ENCODE assay signal across 9 mouse cellular contexts in the genomic region with DNA sequence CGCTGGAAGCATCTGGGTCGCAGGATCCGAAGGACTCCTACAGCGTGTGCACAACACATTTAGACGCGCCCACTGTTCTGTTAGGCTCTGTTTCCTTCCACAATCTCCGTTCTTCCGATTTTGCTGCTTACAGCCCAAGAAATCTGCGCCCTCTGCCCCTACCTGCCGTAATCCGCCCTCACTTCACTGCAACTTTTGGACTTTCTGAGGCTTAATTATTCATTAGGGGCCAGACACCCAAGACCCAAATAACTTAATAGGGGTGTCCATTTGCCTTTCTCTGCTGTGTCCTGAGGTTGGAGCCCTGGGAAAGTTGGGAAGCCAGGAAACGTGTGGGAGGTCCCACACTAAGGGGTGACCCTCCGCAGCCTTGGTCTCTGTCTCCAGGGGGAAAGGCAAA. TPM values are rescaled to one million over a fixed set of nuclear protein-coding genes. Genes with fewer than 3 reads are reported as not detected.
DNase-seq lines count a peak whose midpoint lies in the region; ATAC-seq and TF ChIP-seq lines count a peak whose summit lies in the region.
"Had no signal": no experiment of that assay in that cellular context is flagged by ENCODE, and none has a peak within 500 bp of the region (broad histone marks: within the 10 kb centered on the region; RNA-seq: fewer than 3 reads in every experiment).

No protein-coding gene starts in this region.

- H3K9me3 ChIP-seq in heart, embryonic 11.5 days (replicated peaks; ENCODE audit: control insufficient read depth, low read length): no peaks in the 10 kb centered on the region
- H3K9me3 ChIP-seq in ES-Bruce4 (replicated peaks; ENCODE audit: control insufficient read depth, insufficient read depth, low read length, poor library complexity, severe bottlenecking): no peaks in the 10 kb centered on the region
- no peaks in the 10 kb centered on the region for H3K9me3 ChIP-seq in intestine, embryonic 14.5 days (ENCODE audit: control insufficient read depth, low read length)
- H3K9me3 ChIP-seq in liver, postnatal 0 days (ENCODE audit: low read length): no peaks in the 10 kb centered on the region

- WGBS in heart, embryonic 11.5 days (ENCODE audit: insufficient replicate concordance): 51% methylated on average over 13 of the region's 13 CpGs
- 43% methylated on average over 13 of the region's 13 CpGs for WGBS in intestine, embryonic 14.5 days
- WGBS in liver, postnatal 0 days (ENCODE audit: insufficient replicate concordance): 32% methylated on average over 13 of the region's 13 CpGs

- TF ChIP-seq CTCF in ES-Bruce4 (IDR thresholded peaks at IDR 0.05; ENCODE audit: low read depth, low read length): no peak
- TF ChIP-seq CTCF in liver, postnatal 0 days (IDR thresholded peaks at IDR 0.05; ENCODE audit: low read depth): no peak

- H3K4me3 ChIP-seq in heart, embryonic 11.5 days (ENCODE audit: low read depth, low read length): peak overlapping the region; percentile 47
- peak overlapping the region; percentile 51 for H3K4me3 ChIP-seq in ES-Bruce4 (ENCODE audit: low read depth, low read length)
- H3K4me3 ChIP-seq in intestine, embryonic 14.5 days (ENCODE audit: low read depth, low read length): 0 out of 2 replicates have a peak overlapping the region, but pooled peaks have one; percentile 29
- peak overlapping the region; percentile 48 for H3K4me3 ChIP-seq in liver, postnatal 0 days (ENCODE audit: low read depth, low read length)

- no peak for TF ChIP-seq EP300 in ES-Bruce4 (IDR thresholded peaks at IDR 0.05; ENCODE audit: insufficient read depth, low read depth, low read length)
- TF ChIP-seq EP300 in liver, postnatal 0 days (IDR thresholded peaks at IDR 0.05; ENCODE audit: low read depth): no peak

- no peak for ATAC-seq in heart, embryonic 11.5 days (replicated peaks; ENCODE audit: insufficient number of reproducible peaks, low FRiP score, low TSS enrichment)
- no peak for ATAC-seq in intestine, embryonic 14.5 days (replicated peaks; ENCODE audit: low FRiP score, low TSS enrichment, low read depth)
- no peak for ATAC-seq in liver, postnatal 0 days
- ATAC-seq in megakaryocyte, adult 5-6 weeks (ENCODE audit: poor library complexity, severe bottlenecking): no peak

- H3K27me3 ChIP-seq in heart, embryonic 11.5 days (ENCODE audit: control insufficient read depth, insufficient read depth, low read length): peaks cover 32% of the 10 kb centered on the region
- H3K27me3 ChIP-seq in ES-Bruce4 (ENCODE audit: control insufficient read depth, insufficient read depth, low read length, poor library complexity, severe bottlenecking): no peaks in the 10 kb centered on the region
- peaks cover 17% of the 10 kb centered on the region; the same call in 1 of the 2 replicates for H3K27me3 ChIP-seq in intestine, embryonic 14.5 days (replicated peaks; ENCODE audit: control insufficient read depth, insufficient read depth, low read length)
- peaks cover 20% of the 10 kb centered on the region for H3K27me3 ChIP-seq in liver, postnatal 0 days (ENCODE audit: insufficient read depth, low read length)

- H3K4me2 ChIP-seq in heart, embryonic 11.5 days: peak overlapping the region; percentile 94
- H3K4me2 ChIP-seq in intestine, embryonic 14.5 days (ENCODE audit: low read length): no peak overlapping the region
- H3K4me2 ChIP-seq in liver, postnatal 0 days (ENCODE audit: low read depth, low read length): peak overlapping the region; percentile 86

- no peak overlapping the region for H3K27ac ChIP-seq in heart, embryonic 11.5 days (ENCODE audit: low read depth, low read length)
- no peak overlapping the region for H3K27ac ChIP-seq in ES-Bruce4 (ENCODE audit: insufficient read depth, low read length)
- H3K27ac ChIP-seq in intestine, embryonic 14.5 days (ENCODE audit: low read depth): no peak overlapping the region
- H3K27ac ChIP-seq in liver, postnatal 0 days (ENCODE audit: low read depth): no peak overlapping the region

- H3K4me1 ChIP-seq in heart, embryonic 11.5 days (ENCODE audit: control insufficient read depth, insufficient read depth, low read length): peaks cover 30% of the 10 kb centered on the region
- peaks cover 5% of the 10 kb centered on the region for H3K4me1 ChIP-seq in ES-Bruce4 (ENCODE audit: control insufficient read depth, insufficient read depth, low read length)
- peaks cover 22% of the 10 kb centered on the region for H3K4me1 ChIP-seq in intestine, embryonic 14.5 days (replicated peaks; ENCODE audit: control insufficient read depth, insufficient read depth, low read length)
- H3K4me1 ChIP-seq in liver, postnatal 0 days (ENCODE audit: insufficient read depth): peaks cover 32% of the 10 kb centered on the region

- no peaks in the 10 kb centered on the region for H3K36me3 ChIP-seq in heart, embryonic 11.5 days (ENCODE audit: control insufficient read depth, insufficient read depth, low read length)
- no peaks in the 10 kb centered on the region for H3K36me3 ChIP-seq in ES-Bruce4 (ENCODE audit: control insufficient read depth, insufficient read depth, low read length, poor library complexity, severe bottlenecking)
- H3K36me3 ChIP-seq in intestine, embryonic 14.5 days (ENCODE audit: control insufficient read depth, insufficient read depth, low read length): no peaks in the 10 kb centered on the region
- no peaks in the 10 kb centered on the region for H3K36me3 ChIP-seq in liver, postnatal 0 days (replicated peaks; ENCODE audit: insufficient read depth, low read length)

- peak overlapping the region; percentile 59; the same call in 1 of the 2 replicates for H3K9ac ChIP-seq in heart, embryonic 11.5 days (ENCODE audit: low read depth, low read length)
- H3K9ac ChIP-seq in ES-Bruce4 (ENCODE audit: low read depth, poor library complexity, severe bottlenecking): peak overlapping the region; percentile 25
- H3K9ac ChIP-seq in intestine, embryonic 14.5 days (ENCODE audit: low read length): no peak overlapping the region
- peak overlapping the region; percentile 59; the same call in 1 of the 2 replicates for H3K9ac ChIP-seq in liver, postnatal 0 days (replicated peaks)

- TF ChIP-seq POLR2A in ES-Bruce4 (IDR thresholded peaks at IDR 0.05; ENCODE audit: insufficient read depth, low read length): no peak

- DNase-seq in heart, adult 11 months: no peak
- DNase-seq in intestine, embryonic 14.5 days (ENCODE audit: low spot score): no peak
- DNase-seq in liver, postnatal 0 days: no peak
- no peak for DNase-seq in cerebellum, postnatal 4 days (ENCODE audit: low spot score in 2 of 2)
- DNase-seq in layer of hippocampus, adult 9-11 months: no peak

RNA-seq across cellular contexts. Expression of a gene that starts 0.6 kb away (rescaled TPM):
- 3.7 and 7.3 TPM in 2 replicates for polyA plus RNA-seq in heart, embryonic 11.5 days (2014; fragmentation: Nextera tagmentation; extraction: Ambion mirVana)
- 15.7 and 16.7 TPM in 2 replicates for polyA plus RNA-seq in ES-Bruce4 (2011; ENCODE audit: insufficient read depth, insufficient read length, low read depth, missing spikeins)
- polyA plus RNA-seq in intestine, embryonic 14.5 days (2014; fragmentation: Nextera tagmentation; extraction: Ambion mirVana): 0.96 TPM in 1 of 2 replicates, not detected in the other
- 7.3 and 10.7 TPM in 2 replicates for polyA plus RNA-seq in liver, postnatal 0 days (2015; fragmentation: Nextera tagmentation; extraction: Ambion mirVana)
- not detected in 2 replicates for total RNA-seq in megakaryocyte, adult 5-6 weeks (2015)
- total RNA-seq in megakaryocyte, adult 5-6 weeks (2017): 0.07 and 0.45 TPM in 2 replicates

RNA-seq across cellular contexts. Expression of a gene that starts 26.9 kb away (rescaled TPM):
- polyA plus RNA-seq in heart, embryonic 11.5 days (2014; fragmentation: Nextera tagmentation; extraction: Ambion mirVana): 13.5 and 17.1 TPM in 2 replicates
- polyA plus RNA-seq in ES-Bruce4 (2011; ENCODE audit: insufficient read depth, insufficient read length, low read depth, missing spikeins): 56.0 and 56.1 TPM in 2 replicates
- polyA plus RNA-seq in intestine, embryonic 14.5 days (2014; fragmentation: Nextera tagmentation; extraction: Ambion mirVana): 26.3 and 26.4 TPM in 2 replicates
- polyA plus RNA-seq in liver, postnatal 0 days (2015; fragmentation: Nextera tagmentation; extraction: Ambion mirVana): 4.3 and 4.7 TPM in 2 replicates
- total RNA-seq in megakaryocyte, adult 5-6 weeks (2015): 9.2 and 10.0 TPM in 2 replicates
- total RNA-seq in megakaryocyte, adult 5-6 weeks (2017): 8.2 and 13.4 TPM in 2 replicates

RNA-seq across cellular contexts. Expression of a gene that starts 38.2 kb away (rescaled TPM):
- polyA plus RNA-seq in heart, embryonic 11.5 days (2014; fragmentation: Nextera tagmentation; extraction: Ambion mirVana): 75.0 and 75.7 TPM in 2 replicates
- polyA plus RNA-seq in ES-Bruce4 (2011; ENCODE audit: insufficient read depth, insufficient read length, low read depth, missing spikeins): 130 and 134 TPM in 2 replicates
- 82.5 and 84.6 TPM in 2 replicates for polyA plus RNA-seq in intestine, embryonic 14.5 days (2014; fragmentation: Nextera tagmentation; extraction: Ambion mirVana)
- 39.4 and 43.9 TPM in 2 replicates for polyA plus RNA-seq in liver, postnatal 0 days (2015; fragmentation: Nextera tagmentation; extraction: Ambion mirVana)
- 145 and 156 TPM in 2 replicates for total RNA-seq in megakaryocyte, adult 5-6 weeks (2015)
- total RNA-seq in megakaryocyte, adult 5-6 weeks (2017): 34.4 and 41.3 TPM in 2 replicates

RNA-seq across cellular contexts. Expression of a gene that starts 49.4 kb away (rescaled TPM):
- polyA plus RNA-seq in heart, embryonic 11.5 days (2014; fragmentation: Nextera tagmentation; extraction: Ambion mirVana): 0.14 and 0.20 TPM in 2 replicates
- not detected in 2 replicates for polyA plus RNA-seq in ES-Bruce4 (2011; ENCODE audit: insufficient read depth, insufficient read length, low read depth, missing spikeins)
- 0.16 TPM in 2 replicates for polyA plus RNA-seq in intestine, embryonic 14.5 days (2014; fragmentation: Nextera tagmentation; extraction: Ambion mirVana)
- 2.1 and 2.3 TPM in 2 replicates for polyA plus RNA-seq in liver, postnatal 0 days (2015; fragmentation: Nextera tagmentation; extraction: Ambion mirVana)
- total RNA-seq in megakaryocyte, adult 5-6 weeks (2015): not detected in 2 replicates
- total RNA-seq in megakaryocyte, adult 5-6 weeks (2017): not detected in 2 replicates
- polyA plus RNA-seq: C2C12 had no signal
